Mouse (Mus musculus) myocyte (in vitro differentiated cells): ENCODE data around the gene Pmp22. TPM values are rescaled to one million over a fixed set of nuclear protein-coding genes. Genes with fewer than 3 reads are reported as not detected.

Experiments used
- H3K27me3 ChIP-seq: one replicate; pipeline ENCODE4 v1.6.1; 2011; ENCODE audit not compliant: control insufficient read depth, insufficient read depth, insufficient read length
- H3K36me3 ChIP-seq: one replicate; pipeline ENCODE4 v1.6.1; 2011; ENCODE audit not compliant: control insufficient read depth, insufficient read depth
- H3K4me2 ChIP-seq: one replicate; pipeline ENCODE4 v1.6.1; 2011; ENCODE audit warnings: low read depth, control low read depth
- H3K4me3 ChIP-seq: one replicate; pipeline ENCODE4 v1.5.1; 2011; ENCODE audit warnings: mild to moderate bottlenecking, control low read depth, moderate library complexity
- H3K79me2 ChIP-seq: one replicate; pipeline ENCODE4 v1.6.1; 2011; ENCODE audit not compliant: control insufficient read depth, insufficient read depth
- H3ac ChIP-seq: one replicate; pipeline ENCODE4 v1.6.1; 2011; ENCODE audit not compliant: control insufficient read depth, insufficient read length
- CEBPB ChIP-seq: IDR thresholded peaks from 2 replicates; pipeline ENCODE4 v1.6.1; 2011; ENCODE audit warnings: mild to moderate bottlenecking, moderate library complexity; ENCODE audit not compliant: poor library complexity, insufficient read depth, severe bottlenecking
- E2F4 ChIP-seq: IDR thresholded peaks from one replicate; pipeline ENCODE4 v1.6.1; 2011; ENCODE audit warnings: mild to moderate bottlenecking, control low read depth, moderate library complexity; ENCODE audit not compliant: insufficient read depth
- MAX ChIP-seq: IDR thresholded peaks from one replicate; pipeline ENCODE4 v1.6.1; 2011; ENCODE audit warnings: low read depth, mild to moderate bottlenecking, control low read depth
- MYOD1 ChIP-seq, 3 experiments: IDR thresholded peaks; one replicate each; pipeline ENCODE4 v1.6.1; 2011; ENCODE audit warnings: control low read depth in 2 of 3, low read depth in 2 of 3, mild to moderate bottlenecking in 2 of 3, moderate library complexity in 1 of 3; ENCODE audit not compliant: insufficient read length in 2 of 3, control insufficient read depth in 1 of 3
- MYOG ChIP-seq, 3 experiments: IDR thresholded peaks; one replicate each; pipeline ENCODE4 v1.6.1; 2011; ENCODE audit warnings: control low read depth in 2 of 3, low read depth in 2 of 3, mild to moderate bottlenecking in 2 of 3; ENCODE audit not compliant: insufficient read length in 2 of 3, control insufficient read depth in 1 of 3, insufficient read depth in 1 of 3
- POLR2A ChIP-seq: IDR thresholded peaks from one replicate; pipeline ENCODE4 v1.6.1; 2011; ENCODE audit warnings: low read depth, mild to moderate bottlenecking, control low read depth, moderate library complexity; ENCODE audit not compliant: insufficient read length
- POLR2AphosphoS2 ChIP-seq: IDR thresholded peaks from one replicate; pipeline ENCODE4 v1.6.1; 2011; ENCODE audit warnings: low read depth, control low read depth; ENCODE audit not compliant: insufficient read length
- REST ChIP-seq: IDR thresholded peaks from one replicate; pipeline ENCODE4 v1.6.1; 2011; ENCODE audit warnings: mild to moderate bottlenecking, control low read depth, moderate library complexity; ENCODE audit not compliant: insufficient read depth, insufficient read length
- SRF ChIP-seq: IDR thresholded peaks from one replicate; pipeline ENCODE4 v1.6.1; 2011; ENCODE audit warnings: low read depth; ENCODE audit not compliant: control insufficient read depth, insufficient read length
- TCF12 ChIP-seq: IDR thresholded peaks from one replicate; pipeline ENCODE4 v1.6.1; 2011; ENCODE audit warnings: mild to moderate bottlenecking, control low read depth; ENCODE audit not compliant: poor library complexity, insufficient read depth, severe bottlenecking
- TCF3 ChIP-seq: IDR thresholded peaks from one replicate; pipeline ENCODE4 v1.6.1; 2011; ENCODE audit warnings: low read depth, control low read depth; ENCODE audit not compliant: insufficient read length
- USF1 ChIP-seq: IDR thresholded peaks from one replicate; pipeline ENCODE4 v1.6.1; 2011; ENCODE audit warnings: low read depth, mild to moderate bottlenecking, control low read depth, moderate library complexity
- polyA plus RNA-seq: library from polyadenylated mRNA; unstranded; fragments of >200 nt; fragmentation: generic; extraction: Trizol; gene quantifications from one replicate; pipeline ENCODE4 v1.2.1, GENCODE M21; 2012; ENCODE audit warnings: missing spikeins

The Pmp22 gene
- polyA plus RNA-seq, 1 experiment: 74.6 TPM

DNA sequence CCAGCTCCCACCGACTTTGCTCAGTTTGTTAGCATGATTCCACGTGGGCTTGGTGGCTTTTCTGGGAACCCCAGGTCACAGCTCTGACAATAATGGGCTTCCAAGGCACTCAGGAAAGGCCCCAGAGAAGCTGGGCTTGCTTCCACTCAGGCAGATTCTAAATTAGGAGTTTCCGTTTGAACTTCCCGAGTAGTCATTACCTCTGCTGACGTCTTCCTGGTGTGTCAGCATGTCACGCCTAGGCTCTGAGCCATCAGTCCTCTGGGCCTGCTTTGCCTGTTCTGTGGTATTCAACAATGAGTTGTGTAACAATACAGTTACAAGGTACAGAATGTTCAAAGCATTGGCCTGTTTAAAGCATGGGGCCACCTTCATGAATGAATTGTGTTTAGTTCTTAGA is 7.4 kb downstream of the Pmp22 start:
- TF ChIP-seq TCF12 (no peak), MYOD1 (IDR thresholded peaks at IDR 0.05; ENCODE audit: control insufficient read depth in 1 of 3, insufficient read length in 2 of 3, low read depth in 2 of 3) (no peak), POLR2A (no peak), E2F4 (no peak), TCF3 (no peak), MYOG (IDR thresholded peaks at IDR 0.05; ENCODE audit: control insufficient read depth in 1 of 3, insufficient read depth in 1 of 3, insufficient read length in 2 of 3, low read depth in 2 of 3) (no peak), REST (no peak), SRF (no peak), POLR2AphosphoS2 (no peak), CEBPB (no peak), USF1 (no peak), MAX (no peak)
- no peak overlapping the region for H3K4me3 ChIP-seq
- H3K79me2 ChIP-seq: no peaks in the 10 kb centered on the region
- H3K4me2 ChIP-seq: no peak overlapping the region
- no peaks in the 10 kb centered on the region for H3K27me3 ChIP-seq
- peaks cover 22% of the 10 kb centered on the region for H3K36me3 ChIP-seq
- H3ac ChIP-seq: no peak overlapping the region

DNA sequence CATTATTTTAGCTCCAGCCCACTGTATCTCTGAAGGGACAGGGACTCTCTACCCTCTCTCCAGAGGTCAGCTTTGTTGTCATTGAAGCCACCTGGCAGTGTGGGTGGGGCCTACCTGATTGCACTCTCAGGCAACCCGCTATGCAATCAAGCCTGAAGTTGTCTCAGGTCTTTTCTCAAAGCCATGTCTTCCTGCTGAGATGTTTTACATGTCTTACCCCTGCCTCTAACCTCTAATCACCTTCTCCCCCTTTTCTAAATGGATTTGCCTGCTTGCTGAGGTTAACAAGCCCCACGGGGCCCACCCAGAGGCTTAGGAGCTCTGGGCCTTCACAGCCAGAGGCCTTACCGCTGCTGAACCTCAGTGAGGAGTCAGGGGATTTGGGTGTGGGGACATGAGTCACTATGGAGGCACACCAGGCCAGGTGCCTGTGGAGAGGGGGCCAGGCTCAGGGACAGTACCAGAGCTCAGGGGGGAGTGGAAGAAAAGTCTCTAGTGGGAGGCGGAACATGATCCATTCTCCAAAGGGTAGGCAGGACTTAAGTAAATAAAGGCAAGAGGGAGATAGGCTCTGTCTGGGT is 8.1 kb downstream of the Pmp22 start:
- H3K27me3 ChIP-seq: no peaks in the 10 kb centered on the region
- no peaks in the 10 kb centered on the region for H3K79me2 ChIP-seq
- H3K4me2 ChIP-seq: no peak overlapping the region
- no peak for TF ChIP-seq TCF3
- no peak overlapping the region for H3K4me3 ChIP-seq
- no peak overlapping the region for H3ac ChIP-seq
- H3K36me3 ChIP-seq: peaks cover 22% of the 10 kb centered on the region

DNA sequence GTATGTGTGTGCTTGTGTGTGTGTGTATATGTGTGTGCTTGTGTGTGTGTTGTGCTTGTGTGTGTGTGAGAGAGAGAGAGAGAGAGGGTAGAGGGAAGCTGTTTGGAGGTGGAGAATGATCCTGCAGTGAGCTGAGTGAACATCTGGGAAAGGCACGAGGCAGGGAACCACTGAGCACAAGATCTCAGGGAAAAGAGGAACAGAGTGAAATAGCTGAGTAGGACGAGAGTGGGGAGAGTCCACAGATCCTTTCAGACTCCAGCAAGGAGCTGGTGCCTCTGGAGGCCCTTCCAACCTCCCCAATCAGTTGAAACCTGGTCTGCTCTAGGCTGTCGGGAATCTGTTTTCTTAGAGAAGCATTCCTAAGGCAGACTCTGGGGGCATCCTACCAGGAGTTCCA is 10.0 kb downstream of the Pmp22 start:
- Histone ChIP-seq H3K4me3 (no peak overlapping the region), H3K4me2 (no peak overlapping the region), H3K36me3 (peaks cover 20% of the 10 kb centered on the region), H3ac (no peak overlapping the region), H3K79me2 (no peaks in the 10 kb centered on the region), H3K27me3 (no peaks in the 10 kb centered on the region)
- TF ChIP-seq MYOG (IDR thresholded peaks at IDR 0.05; ENCODE audit: control insufficient read depth in 1 of 3, insufficient read depth in 1 of 3, insufficient read length in 2 of 3, low read depth in 2 of 3) (no peak), POLR2AphosphoS2 (no peak), REST (no peak), MAX (no peak), E2F4 (no peak), CEBPB (no peak), SRF (no peak), POLR2A (no peak), TCF3 (no peak), USF1 (no peak), TCF12 (no peak), MYOD1 (IDR thresholded peaks at IDR 0.05; ENCODE audit: control insufficient read depth in 1 of 3, insufficient read length in 2 of 3, low read depth in 2 of 3) (no peak)

DNA sequence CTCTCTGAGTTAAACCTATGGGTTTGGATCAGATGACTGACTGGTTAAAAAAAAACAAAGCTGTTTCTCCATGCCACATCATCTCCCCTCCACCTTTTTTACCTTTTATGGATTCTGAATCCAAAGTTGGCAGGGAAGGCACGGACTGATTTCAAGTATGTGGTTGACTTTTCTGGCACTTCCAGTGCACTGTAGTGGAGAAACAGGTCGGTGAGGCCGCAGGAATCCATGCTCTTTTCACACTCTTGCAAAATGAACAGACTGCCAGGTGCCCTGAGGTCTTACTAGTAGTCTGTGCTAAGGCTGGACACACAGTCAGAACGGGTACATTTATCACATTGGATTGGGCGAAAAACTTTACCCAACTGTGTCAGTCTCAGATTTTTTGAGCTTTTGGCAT is 13.5 kb downstream of the Pmp22 start:
- peaks cover 3% of the 10 kb centered on the region for H3K36me3 ChIP-seq
- H3K4me2 ChIP-seq: no peak overlapping the region
- no peaks in the 10 kb centered on the region for H3K79me2 ChIP-seq
- H3ac ChIP-seq: no peak overlapping the region
- no peaks in the 10 kb centered on the region for H3K27me3 ChIP-seq
- no peak overlapping the region for H3K4me3 ChIP-seq
- no peak for TF ChIP-seq MAX
- TF ChIP-seq POLR2A: no peak
- TF ChIP-seq REST: no peak

DNA sequence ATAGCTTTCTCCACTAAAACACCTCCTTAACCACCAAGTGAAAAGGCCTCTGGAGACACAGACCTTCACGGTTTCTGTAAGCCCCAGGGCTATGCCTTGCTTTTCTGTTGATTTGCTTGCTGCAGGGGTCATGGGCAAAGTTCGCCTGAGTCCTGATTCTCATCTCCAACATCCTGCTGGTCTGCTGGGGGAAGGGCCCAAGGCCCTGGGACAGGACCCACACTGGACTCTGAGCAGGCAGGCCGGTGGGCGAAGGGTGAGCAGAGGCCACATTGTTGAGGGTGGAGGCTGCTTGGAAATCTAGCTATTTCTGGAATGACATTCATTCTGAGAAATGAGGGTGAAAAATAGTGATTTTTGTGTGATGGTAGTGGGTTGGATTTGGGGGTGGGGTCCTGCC is 14.0 kb downstream of the Pmp22 start:
- H3K4me3 ChIP-seq: no peak overlapping the region
- H3K36me3 ChIP-seq: peaks cover 3% of the 10 kb centered on the region
- H3K27me3 ChIP-seq: no peaks in the 10 kb centered on the region
- no peaks in the 10 kb centered on the region for H3K79me2 ChIP-seq
- no peak for TF ChIP-seq TCF12
- TF ChIP-seq REST: no peak
- TF ChIP-seq POLR2A: no peak
- no peak for TF ChIP-seq USF1
- TF ChIP-seq SRF: no peak
- TF ChIP-seq MAX: no peak
- no peak for TF ChIP-seq MYOG (IDR thresholded peaks at IDR 0.05; ENCODE audit: control insufficient read depth in 1 of 3, insufficient read depth in 1 of 3, insufficient read length in 2 of 3, low read depth in 2 of 3)
- TF ChIP-seq POLR2AphosphoS2: no peak
- TF ChIP-seq E2F4: no peak
- TF ChIP-seq CEBPB: no peak
- no peak for TF ChIP-seq MYOD1 (IDR thresholded peaks at IDR 0.05; ENCODE audit: control insufficient read depth in 1 of 3, insufficient read length in 2 of 3, low read depth in 2 of 3)
- TF ChIP-seq TCF3: no peak
- H3K4me2 ChIP-seq: no peak overlapping the region
- no peak overlapping the region for H3ac ChIP-seq
